8 mouse cellular contexts compared by ENCODE assay signal in the genomic region with DNA sequence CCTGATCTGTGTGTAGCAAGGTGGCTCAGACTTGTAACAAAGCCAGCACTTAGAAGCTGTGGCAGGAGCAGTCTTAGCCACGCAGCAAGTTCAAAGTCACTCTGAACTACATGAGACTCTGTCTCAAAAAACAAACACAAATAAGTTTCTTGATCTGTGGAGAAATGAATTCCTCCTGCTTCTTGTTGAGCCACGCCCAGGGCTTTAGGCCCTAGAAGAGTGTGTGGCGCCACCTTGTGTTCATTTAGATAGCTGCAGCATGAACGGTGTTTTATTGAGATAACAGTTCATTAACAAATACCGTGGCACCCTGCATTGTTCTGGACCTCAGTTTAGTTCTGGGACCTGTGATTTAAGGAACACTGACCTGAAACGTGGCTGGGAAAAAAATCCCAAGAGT. TPM values are rescaled to one million over a fixed set of nuclear protein-coding genes. Genes with fewer than 3 reads are reported as not detected.
DNase-seq lines count a peak whose midpoint lies in the region; ATAC-seq and TF ChIP-seq lines count a peak whose summit lies in the region.

No protein-coding gene starts in this region.

- H3K9ac ChIP-seq in heart, adult 2 months (ENCODE audit: low read depth, low read length): peak overlapping the region; percentile 28
- no peak overlapping the region for H3K9ac ChIP-seq in heart, embryonic 11.5 days (ENCODE audit: low read depth, low read length)
- no peak overlapping the region for H3K9ac ChIP-seq in hindbrain, postnatal 0 days (replicated peaks; ENCODE audit: low read length)

- WGBS in heart, adult 2 months: 3% methylated on average over 6 of the region's 6 CpGs
- 10% methylated on average over 6 of the region's 6 CpGs for WGBS in heart, embryonic 11.5 days (ENCODE audit: insufficient replicate concordance)
- 8% methylated on average over 6 of the region's 6 CpGs for WGBS in forebrain, embryonic 10.5 days
- 6% methylated on average over 6 of the region's 6 CpGs for WGBS in hindbrain, postnatal 0 days

- TF ChIP-seq CTCF in heart, adult 2 months (IDR thresholded peaks at IDR 0.05): peak; percentile 97
- peak; percentile 80; the same call in 1 of the 2 replicates for TF ChIP-seq CTCF in brain, embryonic 14.5 days (IDR thresholded peaks at IDR 0.05; ENCODE audit: borderline replicate concordance, extremely low read depth, insufficient read depth, insufficient read length)
- peak; percentile 95 for TF ChIP-seq CTCF in hindbrain, postnatal 0 days (IDR thresholded peaks at IDR 0.05; ENCODE audit: low read depth)

- TF ChIP-seq EP300 in heart, adult 2 months (IDR thresholded peaks at IDR 0.05; ENCODE audit: insufficient read depth, low read depth, low read length): peak; percentile 82

- no peak overlapping the region for H3K4me3 ChIP-seq in heart, adult 2 months
- no peak overlapping the region for H3K4me3 ChIP-seq in heart, embryonic 11.5 days (ENCODE audit: low read depth, low read length)
- H3K4me3 ChIP-seq in forebrain, embryonic 10.5 days: no peak overlapping the region
- H3K4me3 ChIP-seq in hindbrain, postnatal 0 days (ENCODE audit: low read length): no peak overlapping the region
- peak overlapping the region; percentile 75 for H3K4me3 ChIP-seq in megakaryocyte, embryonic 14.5 days (replicated peaks)

- no peaks in the 10 kb centered on the region for H3K9me3 ChIP-seq in heart, embryonic 11.5 days (replicated peaks; ENCODE audit: control insufficient read depth, low read length)
- no peaks in the 10 kb centered on the region for H3K9me3 ChIP-seq in forebrain, embryonic 10.5 days
- no peaks in the 10 kb centered on the region for H3K9me3 ChIP-seq in hindbrain, postnatal 0 days (ENCODE audit: low read length)
- H3K9me3 ChIP-seq in megakaryocyte, embryonic 14.5 days: peaks cover 13% of the 10 kb centered on the region

- TF ChIP-seq POLR2A in heart, adult 2 months (IDR thresholded peaks at IDR 0.05; ENCODE audit: insufficient read depth, low read depth, low read length): no peak
- no peak for TF ChIP-seq POLR2A in brain, embryonic 14.5 days (IDR thresholded peaks at IDR 0.05; ENCODE audit: borderline replicate concordance, extremely low read depth, insufficient read depth, insufficient read length, poor library complexity, severe bottlenecking)

- peak overlapping the region; percentile 84 for H3K27ac ChIP-seq in heart, adult 2 months
- no peak overlapping the region for H3K27ac ChIP-seq in heart, embryonic 11.5 days (ENCODE audit: low read depth, low read length)
- no peak overlapping the region for H3K27ac ChIP-seq in forebrain, embryonic 10.5 days
- no peak overlapping the region for H3K27ac ChIP-seq in hindbrain, postnatal 0 days

- ATAC-seq in heart, embryonic 11.5 days (replicated peaks; ENCODE audit: insufficient number of reproducible peaks, low FRiP score, low TSS enrichment): no peak
- peak; percentile 41 for ATAC-seq in hindbrain, postnatal 0 days

- H3K27me3 ChIP-seq in heart, adult 2 months (ENCODE audit: control insufficient read depth, insufficient read depth, low read length): no peaks in the 10 kb centered on the region
- H3K27me3 ChIP-seq in heart, embryonic 11.5 days (ENCODE audit: control insufficient read depth, insufficient read depth, low read length): peaks cover 26% of the 10 kb centered on the region
- peaks cover 39% of the 10 kb centered on the region for H3K27me3 ChIP-seq in forebrain, embryonic 10.5 days (ENCODE audit: poor library complexity, severe bottlenecking)
- H3K27me3 ChIP-seq in hindbrain, postnatal 0 days (ENCODE audit: insufficient read depth, low read length): no peaks in the 10 kb centered on the region
- peaks cover 30% of the 10 kb centered on the region for H3K27me3 ChIP-seq in megakaryocyte, embryonic 14.5 days (replicated peaks)

- intact Hi-C loops in heart, adult 2 months (cut with DNase I): loop anchor here (1.0 to 5.0 kb wide), 5 partner anchors 14 to 373 kb away; a partner anchor contains a TSS

- DNase-seq in heart, adult 2 months: peak; percentile 82 to 84
- DNase-seq in brain, embryonic 14.5 days (ENCODE audit: low read depth): peak; percentile 87
- peak; percentile 74 for DNase-seq in forebrain, embryonic 10.5 days (ENCODE audit: extremely low spot score, low spot score)
- DNase-seq in hindbrain, postnatal 0 days (ENCODE audit: low spot score): peak; percentile 93
- peak; percentile 57 to 72 for DNase-seq in layer of hippocampus, postnatal 36 days
- peak; percentile 36 for DNase-seq in spleen, adult 12 weeks (ENCODE audit: low spot score)

- H3K4me1 ChIP-seq in heart, adult 2 months (ENCODE audit: control insufficient read depth, insufficient read depth, low read length): peaks cover 16% of the 10 kb centered on the region
- peaks cover 16% of the 10 kb centered on the region for H3K4me1 ChIP-seq in heart, embryonic 11.5 days (ENCODE audit: control insufficient read depth, insufficient read depth, low read length)
- H3K4me1 ChIP-seq in forebrain, embryonic 10.5 days: peaks cover 26% of the 10 kb centered on the region
- H3K4me1 ChIP-seq in hindbrain, postnatal 0 days (ENCODE audit: insufficient read depth, low read length): no peaks in the 10 kb centered on the region
- H3K4me1 ChIP-seq in megakaryocyte, embryonic 14.5 days: peaks cover 17% of the 10 kb centered on the region

- no peak overlapping the region for H3K4me2 ChIP-seq in heart, embryonic 11.5 days
- no peak overlapping the region for H3K4me2 ChIP-seq in hindbrain, postnatal 0 days (ENCODE audit: low read depth, low read length)

- H3K36me3 ChIP-seq in heart, adult 2 months (ENCODE audit: control insufficient read depth, insufficient read depth, low read length): peaks cover 10% of the 10 kb centered on the region
- H3K36me3 ChIP-seq in heart, embryonic 11.5 days (ENCODE audit: control insufficient read depth, insufficient read depth, low read length): peaks cover 24% of the 10 kb centered on the region
- peaks cover 60% of the 10 kb centered on the region for H3K36me3 ChIP-seq in forebrain, embryonic 10.5 days (replicated peaks)
- peaks cover 54% of the 10 kb centered on the region for H3K36me3 ChIP-seq in hindbrain, postnatal 0 days (ENCODE audit: insufficient read depth, low read length)
- peaks cover 82% of the 10 kb centered on the region for H3K36me3 ChIP-seq in megakaryocyte, embryonic 14.5 days (replicated peaks; ENCODE audit: low read length)

- peaks cover 3% of the 10 kb centered on the region; the same call in 1 of the 2 replicates for H3K79me2 ChIP-seq in heart, adult 2 months (replicated peaks; ENCODE audit: control insufficient read depth, insufficient read depth, low read length)

RNA-seq across cellular contexts. Expression of a gene that starts 8.6 kb away (rescaled TPM):
- not detected for total RNA-seq in heart, adult 2 months (2021)
- polyA plus RNA-seq in heart, adult 2 months (2012; rRNA removed): 1.4 TPM in 1 of 2 replicates, not detected in the other
- polyA plus RNA-seq in heart, embryonic 11.5 days (2014; fragmentation: Nextera tagmentation; extraction: Ambion mirVana): 0.23 TPM in 1 of 2 replicates, not detected in the other
- 1.1 and 1.7 TPM in 2 replicates for polyA plus RNA-seq in brain, embryonic 14.5 days (2012; rRNA removed)
- polyA plus RNA-seq in forebrain, embryonic 10.5 days (2016; fragmentation: Nextera tagmentation; extraction: Ambion mirVana): 0.10 and 0.17 TPM in 2 replicates
- 0.61 and 1.4 TPM in 2 replicates for total RNA-seq in hindbrain, postnatal 0 days (2014; rRNA removed)
- polyA plus RNA-seq in hindbrain, postnatal 0 days (2015; fragmentation: Nextera tagmentation; extraction: Ambion mirVana): 1.6 TPM in 2 replicates
- 1 to 10 TPM in 1 of 2 experiments, under 1 TPM in 1; 0.72 to 2.6 TPM for total RNA-seq in layer of hippocampus, postnatal 36 days (2021)
- polyA plus RNA-seq in megakaryocyte, embryonic 14.5 days (2012; ENCODE audit: insufficient read depth, low replicate concordance): 0.55 TPM in 1 of 2 replicates, not detected in the other

RNA-seq across cellular contexts. Expression of a gene that starts 21.4 kb away (rescaled TPM):
- total RNA-seq in heart, adult 2 months (2021): 10 to 100 TPM; 36.6 to 37.5 TPM
- 51.5 and 52.6 TPM in 2 replicates for polyA plus RNA-seq in heart, adult 2 months (2012; rRNA removed)
- 5.0 and 6.1 TPM in 2 replicates for polyA plus RNA-seq in heart, embryonic 11.5 days (2014; fragmentation: Nextera tagmentation; extraction: Ambion mirVana)
- polyA plus RNA-seq in brain, embryonic 14.5 days (2012; rRNA removed): 89.1 and 109 TPM in 2 replicates
- 3.2 and 3.5 TPM in 2 replicates for polyA plus RNA-seq in forebrain, embryonic 10.5 days (2016; fragmentation: Nextera tagmentation; extraction: Ambion mirVana)
- 157 and 171 TPM in 2 replicates for total RNA-seq in hindbrain, postnatal 0 days (2014; rRNA removed)
- polyA plus RNA-seq in hindbrain, postnatal 0 days (2015; fragmentation: Nextera tagmentation; extraction: Ambion mirVana): 16.2 and 17.8 TPM in 2 replicates
- total RNA-seq in layer of hippocampus, postnatal 36 days (2021): 10 to 100 TPM; 76.2 to 76.3 TPM
- polyA plus RNA-seq in megakaryocyte, embryonic 14.5 days (2012; ENCODE audit: insufficient read depth, low replicate concordance): 28.2 and 39.0 TPM in 2 replicates

RNA-seq across cellular contexts. Expression of a gene that starts 34.1 kb away (rescaled TPM):
- 1 to 10 TPM in 1 of 2 experiments, under 1 TPM in 1; 0.97 to 1.0 TPM for total RNA-seq in heart, adult 2 months (2021)
- 1.8 and 4.8 TPM in 2 replicates for polyA plus RNA-seq in heart, adult 2 months (2012; rRNA removed)
- polyA plus RNA-seq in heart, embryonic 11.5 days (2014; fragmentation: Nextera tagmentation; extraction: Ambion mirVana): 1.8 and 3.3 TPM in 2 replicates
- 0.14 TPM in 1 of 2 replicates, not detected in the other for polyA plus RNA-seq in brain, embryonic 14.5 days (2012; rRNA removed)
- polyA plus RNA-seq in forebrain, embryonic 10.5 days (2016; fragmentation: Nextera tagmentation; extraction: Ambion mirVana): 2.3 and 2.4 TPM in 2 replicates
- not detected in 2 replicates for total RNA-seq in hindbrain, postnatal 0 days (2014; rRNA removed)
- 4.4 and 4.7 TPM in 2 replicates for polyA plus RNA-seq in hindbrain, postnatal 0 days (2015; fragmentation: Nextera tagmentation; extraction: Ambion mirVana)
- total RNA-seq in layer of hippocampus, postnatal 36 days (2021): not detected
- polyA plus RNA-seq in megakaryocyte, embryonic 14.5 days (2012; ENCODE audit: insufficient read depth, low replicate concordance): 3.1 and 26.7 TPM in 2 replicates

RNA-seq across cellular contexts. Expression of a gene that starts 38.5 kb away (rescaled TPM):
- total RNA-seq in heart, adult 2 months (2021): 10 to 100 TPM; 43.5 to 45.3 TPM
- 27.2 and 27.5 TPM in 2 replicates for polyA plus RNA-seq in heart, adult 2 months (2012; rRNA removed)
- polyA plus RNA-seq in heart, embryonic 11.5 days (2014; fragmentation: Nextera tagmentation; extraction: Ambion mirVana): 6.3 and 7.8 TPM in 2 replicates
- polyA plus RNA-seq in brain, embryonic 14.5 days (2012; rRNA removed): 49.8 and 124 TPM in 2 replicates
- 7.4 and 8.4 TPM in 2 replicates for polyA plus RNA-seq in forebrain, embryonic 10.5 days (2016; fragmentation: Nextera tagmentation; extraction: Ambion mirVana)
- 151 and 189 TPM in 2 replicates for total RNA-seq in hindbrain, postnatal 0 days (2014; rRNA removed)
- polyA plus RNA-seq in hindbrain, postnatal 0 days (2015; fragmentation: Nextera tagmentation; extraction: Ambion mirVana): 51.3 and 63.8 TPM in 2 replicates
- 100 to 1,000 TPM; 104 to 120 TPM for total RNA-seq in layer of hippocampus, postnatal 36 days (2021)
- 11.5 and 32.0 TPM in 2 replicates for polyA plus RNA-seq in megakaryocyte, embryonic 14.5 days (2012; ENCODE audit: insufficient read depth, low replicate concordance)

Comparison
In these comparisons a context has a peak if more than half of its experiments do, and no peak if none do; other contexts are left out.
1. DNase-seq: peak in every context shown above with its lines; median percentile 93 in hindbrain, postnatal 0 days; 87 in brain, embryonic 14.5 days; 83 in heart, adult 2 months; 74 in forebrain, embryonic 10.5 days; 64 in layer of hippocampus, postnatal 36 days; 36 in spleen, adult 12 weeks.